Mouse (Mus musculus): Measurements from ENCODE around the gene Resf1. TPM values are rescaled to one million over a fixed set of nuclear protein-coding genes. Genes with fewer than 3 reads are reported as not detected.
"Not testable (repeated sequence)": the region's sequence is repeated elsewhere in the genome, so short reads cannot be mapped to it uniquely, and the experiment has no call there.

Resf1 gene
- total and polyA plus RNA-seq, 3 experiments: 12.4 to 20.9 (median 14.7) TPM

GRCm38 (mm10) chr6:149278866-149279265, 30.3 kb upstream of the Resf1 start:
- H3K9ac ChIP-seq (ENCODE audit: insufficient read depth, low read depth): no peak overlapping the region
- in situ Hi-C loops (cut with MboI; ENCODE audit: low pct_ligation_motif_present, low pct_unique_long_range_greater_than_20kb, low sequenced_read_pairs) (no loop called here), dilution Hi-C loops (cut with MboI; ENCODE audit: extremely low pct_ligation_motif_present, extremely low pct_unique_long_range_greater_than_20kb, low sequenced_read_pairs) (no loop called here)
- no peaks in the 10 kb centered on the region for H3K27me3 ChIP-seq (replicated peaks)
- no peaks in the 10 kb centered on the region for H3K79me2 ChIP-seq (replicated peaks; ENCODE audit: control insufficient read depth, extremely low read depth, insufficient read depth, poor library complexity, severe bottlenecking)
- TF ChIP-seq TCF12 (IDR thresholded peaks at IDR 0.05; ENCODE audit: low read depth, low read length): no peak
- no peak for TF ChIP-seq ELF1 (IDR thresholded peaks at IDR 0.05; ENCODE audit: low read depth, low read length)
- TF ChIP-seq RAD21 (IDR thresholded peaks at IDR 0.05; ENCODE audit: low read depth, low read length): no peak
- TF ChIP-seq RCOR1 (conservative IDR thresholded peaks at IDR 0.05; ENCODE audit: low read depth, low read length): no peak
- no peak for TF ChIP-seq USF2 (conservative IDR thresholded peaks at IDR 0.05; ENCODE audit: low read depth, low read length)
- no peak for TF ChIP-seq MAZ (IDR thresholded peaks at IDR 0.05; ENCODE audit: low read depth, low read length)
- TF ChIP-seq ZMIZ1 (IDR thresholded peaks at IDR 0.05; ENCODE audit: low read depth, low read length): no peak
- no peaks in the 10 kb centered on the region for H3K9me3 ChIP-seq (replicated peaks; ENCODE audit: low read length)
- DNase-seq (ENCODE audit: extremely low read depth): no peak
- H3K4me1 ChIP-seq (ENCODE audit: control insufficient read depth in 1 of 2, insufficient read depth in 2 of 2): no peaks in the 10 kb centered on the region
- no peak overlapping the region for H3K4me2 ChIP-seq (ENCODE audit: insufficient read depth, low read depth, poor library complexity, severe bottlenecking)
- no peak overlapping the region for H3K27ac ChIP-seq (ENCODE audit: insufficient read depth, low read depth)
- H3K36me3 ChIP-seq (replicated peaks in 1 of 2; ENCODE audit: control insufficient read depth in 1 of 2, insufficient read depth in 1 of 2, low read length in 1 of 2): no peaks in the 10 kb centered on the region
- no peak overlapping the region for H3K4me3 ChIP-seq (replicated peaks in 1 of 3; ENCODE audit: low read depth in 2 of 3, low read length in 2 of 3, poor library complexity in 1 of 3)

- H3K4me3 ChIP-seq (replicated peaks in 1 of 3; ENCODE audit: low read depth in 2 of 3, low read length in 2 of 3, poor library complexity in 1 of 3): no peak overlapping the region
- H3K27me3 ChIP-seq (replicated peaks): no peaks in the 10 kb centered on the region
- H3K79me2 ChIP-seq (replicated peaks; ENCODE audit: control insufficient read depth, extremely low read depth, insufficient read depth, poor library complexity, severe bottlenecking): no peaks in the 10 kb centered on the region
- H3K9ac ChIP-seq (ENCODE audit: insufficient read depth, low read depth): no peak overlapping the region
- TF ChIP-seq ZNF384 (IDR thresholded peaks at IDR 0.05; ENCODE audit: low read depth, low read length) (no peak), KAT2A (IDR thresholded peaks at IDR 0.05; ENCODE audit: insufficient replicate concordance, low read length) (no peak), BHLHE40 (IDR thresholded peaks at IDR 0.05; ENCODE audit: low read depth, low read length) (no peak), ZC3H11A (IDR thresholded peaks at IDR 0.05; ENCODE audit: low read depth, low read length) (no peak), MAZ (IDR thresholded peaks at IDR 0.05; ENCODE audit: low read depth, low read length) (no peak), ETS1 (conservative IDR thresholded peaks at IDR 0.05; ENCODE audit: low read depth, low read length) (no peak), IRF4 (IDR thresholded peaks at IDR 0.05; ENCODE audit: low read depth, low read length) (no peak), CHD2 (IDR thresholded peaks at IDR 0.05; ENCODE audit: low read length) (no peak), GABPA (IDR thresholded peaks at IDR 0.05; ENCODE audit: insufficient replicate concordance, low read depth, low read length) (no peak), UBTF (IDR thresholded peaks at IDR 0.05; ENCODE audit: low read depth, low read length) (no peak), POLR2A (IDR thresholded peaks at IDR 0.05; ENCODE audit: low read depth, low read length) (no peak), ZKSCAN1 (IDR thresholded peaks at IDR 0.05; ENCODE audit: borderline replicate concordance, low read depth, low read length) (no peak), MAFK (IDR thresholded peaks at IDR 0.05; ENCODE audit: insufficient replicate concordance, low read length) (no peak), POLR2AphosphoS2 (IDR thresholded peaks at IDR 0.05; ENCODE audit: low read depth, low read length) (no peak), NRF1 (IDR thresholded peaks at IDR 0.05; ENCODE audit: low read depth, low read length) (no peak), HCFC1 (IDR thresholded peaks at IDR 0.05; ENCODE audit: low read depth, low read length) (no peak), TBP (conservative IDR thresholded peaks at IDR 0.05; ENCODE audit: low read depth, low read length) (no peak)
- H3K36me3 ChIP-seq (replicated peaks in 1 of 2; ENCODE audit: control insufficient read depth in 1 of 2, insufficient read depth in 1 of 2, low read length in 1 of 2): no peaks in the 10 kb centered on the region
- H3K27ac ChIP-seq (ENCODE audit: insufficient read depth, low read depth): no peak overlapping the region
- dilution Hi-C loops (cut with MboI; ENCODE audit: extremely low pct_ligation_motif_present, extremely low pct_unique_long_range_greater_than_20kb, low sequenced_read_pairs) (no loop called here), in situ Hi-C loops (cut with MboI; ENCODE audit: low pct_ligation_motif_present, low pct_unique_long_range_greater_than_20kb, low sequenced_read_pairs) (no loop called here)
- no peaks in the 10 kb centered on the region for H3K4me1 ChIP-seq (ENCODE audit: control insufficient read depth in 1 of 2, insufficient read depth in 2 of 2)
- no peaks in the 10 kb centered on the region for H3K9me3 ChIP-seq (replicated peaks; ENCODE audit: low read length)
- DNase-seq (ENCODE audit: extremely low read depth): no peak
- H3K4me2 ChIP-seq (ENCODE audit: insufficient read depth, low read depth, poor library complexity, severe bottlenecking): no peak overlapping the region
These were observed 28.7 kb upstream of the Resf1 start for GRCm38 (mm10) chr6:149280511-149280910.

GRCm38 (mm10) chr6:149288190-149288589, 21.0 kb upstream of the Resf1 start:
- in situ Hi-C loops (cut with MboI; ENCODE audit: low pct_ligation_motif_present, low pct_unique_long_range_greater_than_20kb, low sequenced_read_pairs); H3K9me3 ChIP-seq (replicated peaks; ENCODE audit: low read length); H3K36me3 ChIP-seq (replicated peaks in 1 of 2; ENCODE audit: control insufficient read depth in 1 of 2, insufficient read depth in 1 of 2, low read length in 1 of 2); H3K9ac ChIP-seq (ENCODE audit: insufficient read depth, low read depth); dilution Hi-C loops (cut with MboI; ENCODE audit: extremely low pct_ligation_motif_present, extremely low pct_unique_long_range_greater_than_20kb, low sequenced_read_pairs); DNase-seq (ENCODE audit: extremely low read depth); H3K79me2 ChIP-seq (replicated peaks; ENCODE audit: control insufficient read depth, extremely low read depth, insufficient read depth, poor library complexity, severe bottlenecking); H3K27ac ChIP-seq (ENCODE audit: insufficient read depth, low read depth); H3K4me2 ChIP-seq (ENCODE audit: insufficient read depth, low read depth, poor library complexity, severe bottlenecking); H3K4me3 ChIP-seq (replicated peaks in 1 of 3; ENCODE audit: low read depth in 2 of 3, low read length in 2 of 3, poor library complexity in 1 of 3); H3K27me3 ChIP-seq (replicated peaks); H3K4me1 ChIP-seq (ENCODE audit: control insufficient read depth in 1 of 2, insufficient read depth in 2 of 2): not testable (repeated sequence)

All from CH12.LX (cell line).